Mouse (Mus musculus) adrenal gland, adult 2 months (tissue): ENCODE measurements around the gene Rrp12. TPM values are rescaled to one million over a fixed set of nuclear protein-coding genes. Genes with fewer than 3 reads are reported as not detected.
A peak's percentile ranks its signal among the peaks of the same experiment; 100 is the strongest.
"Not testable (repeated sequence)": the region's sequence is repeated elsewhere in the genome, so short reads cannot be mapped to it uniquely, and the experiment has no call there.

ENCODE experiments used
- DNase-seq: peaks from one replicate; pipeline ENCODE4 v3.0.0; 2021
- polyA plus RNA-seq: library from polyadenylated mRNA; depleted of rRNA; stranded (reverse); fragments of >200 nt; gene quantifications from 2 replicates; pipeline ENCODE4 v1.2.3, GENCODE M21; 2012
- total RNA-seq, 2 experiments: library from RNA; stranded (reverse); gene quantifications; 2 replicates each; pipeline ENCODE4 v1.2.3; 2021

Rrp12 gene
- total and polyA plus RNA-seq, 3 experiments, result 6.6 to 15.2 (median 13.9) TPM

- DNase-seq, result no peak
These were observed 10.5 kb upstream of the Rrp12 start for GRCm38 (mm10) chr19:41906311-41907078.

- DNase-seq, result no peak
These were observed 9.3 kb upstream of the Rrp12 start for GRCm38 (mm10) chr19:41905246-41905645.

GRCm38 (mm10) chr19:41902848-41903593 lies 7.0 kb upstream of the Rrp12 start:
- no peak for DNase-seq

- DNase-seq, result peak; percentile 20
These were observed 5.7 kb upstream of the Rrp12 start for GRCm38 (mm10) chr19:41901696-41902095.

GRCm38 (mm10) chr19:41900495-41901090 lies 4.6 kb upstream of the Rrp12 start:
- DNase-seq, result no peak

GRCm38 (mm10) chr19:41898860-41899259 lies 2.9 kb upstream of the Rrp12 start:
- DNase-seq, result peak; percentile 44

- DNase-seq, result no peak
These were observed 342 bp upstream of the Rrp12 start for GRCm38 (mm10) chr19:41896319-41896711.

GRCm38 (mm10) chr19:41894959-41895358 lies 1.0 kb downstream of the Rrp12 start:
- peak; percentile 30 for DNase-seq

- no peak for DNase-seq
These were observed 7.8 kb downstream of the Rrp12 start for GRCm38 (mm10) chr19:41888191-41888590.

- no peak for DNase-seq
These were observed 12.1 kb downstream of the Rrp12 start for GRCm38 (mm10) chr19:41883882-41884281.

GRCm38 (mm10) chr19:41881842-41882241 lies 14.1 kb downstream of the Rrp12 start:
- no peak for DNase-seq

- DNase-seq, result no peak
These were observed 21.6 kb downstream of the Rrp12 start for GRCm38 (mm10) chr19:41874356-41874755.

- DNase-seq, result no peak
These were observed 23.7 kb downstream of the Rrp12 start for GRCm38 (mm10) chr19:41872285-41872684.

GRCm38 (mm10) chr19:41869946-41870345 lies 26.0 kb downstream of the Rrp12 start:
- DNase-seq, result not testable (repeated sequence)

GRCm38 (mm10) chr19:41869296-41869695 lies 26.7 kb downstream of the Rrp12 start:
- no peak for DNase-seq

GRCm38 (mm10) chr19:41866707-41867106 lies 29.3 kb downstream of the Rrp12 start:
- DNase-seq, result no peak

- no peak for DNase-seq
These were observed 38.1 kb downstream of the Rrp12 start for GRCm38 (mm10) chr19:41857816-41858310.

- no peak for DNase-seq
These were observed 38.7 kb downstream of the Rrp12 start for GRCm38 (mm10) chr19:41857086-41857762.

- no peak for DNase-seq
These were observed 43.5 kb downstream of the Rrp12 start for GRCm38 (mm10) chr19:41852423-41852822.

- no peak for DNase-seq
These were observed 45.0 kb downstream of the Rrp12 start for GRCm38 (mm10) chr19:41850719-41851543.

- DNase-seq, result no peak
These were observed 45.8 kb downstream of the Rrp12 start for GRCm38 (mm10) chr19:41850021-41850718.
